Mouse (Mus musculus) cortical plate, adult 2 months (tissue): ENCODE results near the gene Ppp1r26.

Experiments
- CTCF ChIP-seq: fragments of 200-500 bp; IDR thresholded peaks from 2 replicates; pipeline ENCODE4 v1.5.1; 2011; ENCODE audit warnings: mild to moderate bottlenecking, control low read depth, low read length; ENCODE audit not compliant: insufficient read depth; ENCODE audit errors: extremely low read depth
- POLR2A ChIP-seq: fragments of 200-500 bp; IDR thresholded peaks from 2 replicates; pipeline ENCODE4 v1.6.1; 2011; ENCODE audit warnings: mild to moderate bottlenecking, low read length, control low read depth; ENCODE audit not compliant: insufficient read depth; ENCODE audit errors: extremely low read depth

DNA sequence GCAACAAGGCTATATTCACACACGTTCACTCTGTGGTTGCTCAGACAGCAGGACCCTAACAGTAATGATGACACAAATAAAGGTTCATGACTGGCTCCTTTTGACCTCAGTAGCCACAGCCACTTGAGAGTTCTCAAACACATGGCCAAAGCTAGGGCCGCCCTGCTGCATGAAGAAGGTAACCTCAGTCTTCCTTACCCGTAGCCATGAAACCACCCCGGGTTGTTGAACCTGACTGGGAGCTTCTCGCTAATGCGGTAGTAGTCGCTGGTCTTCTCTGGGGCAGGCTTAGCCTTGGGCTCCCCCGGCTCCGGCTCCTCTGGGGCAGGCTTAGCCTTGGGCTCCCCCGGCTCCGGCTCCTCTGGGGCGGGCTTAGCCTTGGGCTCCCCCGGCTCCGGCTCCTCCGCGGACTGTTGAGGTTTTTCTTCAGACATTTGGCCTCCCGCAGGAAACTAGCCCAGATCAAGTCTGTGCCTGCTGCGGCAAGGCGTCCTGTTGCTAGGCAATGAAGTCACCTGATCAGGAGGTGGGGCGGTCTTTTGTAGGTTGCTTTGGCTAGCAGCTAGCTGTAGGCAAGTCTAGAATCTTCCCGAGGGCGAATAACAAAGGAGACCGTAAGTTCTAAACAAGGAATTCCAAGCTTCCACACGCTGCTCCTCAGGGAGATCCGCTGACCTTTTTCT, 19.4 kb downstream of the Ppp1r26 start, which contains the start of gene 1700007K13Rik:
- TF ChIP-seq POLR2A = no peak
- TF ChIP-seq CTCF = no peak
